Mouse (Mus musculus): ENCODE measurements around the gene Mrtfb.

DNA sequence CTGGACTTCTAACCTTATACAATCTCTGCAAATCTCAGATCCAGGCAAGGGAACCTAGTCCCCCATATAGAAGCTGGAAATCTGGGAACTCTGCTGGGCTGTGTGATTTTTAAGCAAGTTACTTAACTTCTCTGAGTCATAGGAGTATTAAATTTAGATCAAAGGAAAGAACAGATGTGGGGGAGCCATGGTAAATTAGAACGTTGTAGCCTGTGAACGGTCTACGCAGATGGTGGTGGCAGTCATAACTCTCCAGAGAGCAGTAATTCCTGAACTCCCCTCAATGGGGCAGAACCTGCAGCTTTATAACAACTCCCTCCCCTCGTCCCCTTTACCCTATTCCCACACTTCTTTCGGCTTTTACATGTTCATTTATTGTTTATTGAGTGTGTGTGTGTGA, 48.6 kb upstream of the Mrtfb start:
- TF ChIP-seq EP300 (IDR thresholded peaks at IDR 0.05) (no peak), CTCF (IDR thresholded peaks at IDR 0.05) (no peak)

All from lung, postnatal 0 days (tissue).